Mouse (Mus musculus) gastrocnemius, postnatal 36 days (tissue): ENCODE measurements around the gene Olfr95. TPM values are rescaled to one million over a fixed set of nuclear protein-coding genes. Genes with fewer than 3 reads are reported as not detected.

ENCODE experiments used
- total RNA-seq, 2 experiments: library from RNA; stranded (reverse); gene quantifications; 2 replicates each; pipeline ENCODE4 v1.2.3; 2021

Olfr95 gene
- total RNA-seq, 2 experiments from 2014 or later = not detected

Other genes starting within 250 kb of the Olfr95 start
- gene 2410137M14Rik, start 231.9 kb downstream of the Olfr95 start, total RNA-seq = not detected
- under 1 TPM in 1 of 2 experiments, not detected in 1; 0.10 TPM for gene H2-M5, start 223.6 kb downstream of the Olfr95 start, total RNA-seq
- under 1 TPM; 0.23 to 0.59 TPM for gene Zfp57, start 212.0 kb downstream of the Olfr95 start, total RNA-seq
- not detected for gene Mog, start 189.7 kb downstream of the Olfr95 start, total RNA-seq
- 1 to 10 TPM; 8.0 to 8.1 TPM for gene Gabbr1, start 167.2 kb downstream of the Olfr95 start, total RNA-seq
- gene Olfr90, start 124.6 kb downstream of the Olfr95 start, total RNA-seq = not detected
- gene Olfr91, start 114.8 kb downstream of the Olfr95 start, total RNA-seq = not detected
- gene Olfr92, start 93.0 kb downstream of the Olfr95 start, total RNA-seq = not detected
- gene Olfr93, start 51.6 kb downstream of the Olfr95 start, total RNA-seq = not detected
- under 1 TPM in 1 of 2 experiments, not detected in 1; 0.28 TPM for gene Ubd, start 19.2 kb downstream of the Olfr95 start, total RNA-seq
- not detected for gene Olfr94, start 12.1 kb downstream of the Olfr95 start, total RNA-seq
- not detected for gene Olfr96, start 7.0 kb upstream of the Olfr95 start, total RNA-seq
- not detected for gene Olfr97, start 24.2 kb upstream of the Olfr95 start, total RNA-seq
- gene Olfr98, start 50.6 kb upstream of the Olfr95 start, total RNA-seq = not detected
- under 1 TPM; 0.81 to 0.94 TPM for gene H2-M3, start 57.1 kb upstream of the Olfr95 start, total RNA-seq
- not detected for gene Olfr99, start 70.3 kb upstream of the Olfr95 start, total RNA-seq
- gene Olfr101, start 91.2 kb upstream of the Olfr95 start, total RNA-seq = not detected
- gene Olfr102, start 103.9 kb upstream of the Olfr95 start, total RNA-seq = not detected
- gene Olfr103, start 126.6 kb upstream of the Olfr95 start, total RNA-seq = not detected
- not detected for gene Olfr104-ps, start 146.5 kb upstream of the Olfr95 start, total RNA-seq
- gene Olfr105-ps, start 165.9 kb upstream of the Olfr95 start, total RNA-seq = not detected
- gene Olfr106-ps, start 177.3 kb upstream of the Olfr95 start, total RNA-seq = not detected
- not detected for gene Olfr107, start 186.1 kb upstream of the Olfr95 start, total RNA-seq
- gene Olfr108, start 232.4 kb upstream of the Olfr95 start, total RNA-seq = not detected
- gene Olfr109, start 245.8 kb upstream of the Olfr95 start, total RNA-seq = not detected